Mouse (Mus musculus) stomach, postnatal 0 days (tissue): ENCODE results near the gene Eif4g2.

ENCODE experiments used
- CTCF ChIP-seq: IDR thresholded peaks from 2 replicates; pipeline ENCODE4 v1.5.1; 2016; ENCODE audit warnings: antibody characterized with exemption, low read depth, mild to moderate bottlenecking, moderate library complexity
- EP300 ChIP-seq: optimal IDR thresholded peaks from 2 replicates; pipeline ENCODE3; 2016; ENCODE audit warnings: antibody characterized with exemption

DNA sequence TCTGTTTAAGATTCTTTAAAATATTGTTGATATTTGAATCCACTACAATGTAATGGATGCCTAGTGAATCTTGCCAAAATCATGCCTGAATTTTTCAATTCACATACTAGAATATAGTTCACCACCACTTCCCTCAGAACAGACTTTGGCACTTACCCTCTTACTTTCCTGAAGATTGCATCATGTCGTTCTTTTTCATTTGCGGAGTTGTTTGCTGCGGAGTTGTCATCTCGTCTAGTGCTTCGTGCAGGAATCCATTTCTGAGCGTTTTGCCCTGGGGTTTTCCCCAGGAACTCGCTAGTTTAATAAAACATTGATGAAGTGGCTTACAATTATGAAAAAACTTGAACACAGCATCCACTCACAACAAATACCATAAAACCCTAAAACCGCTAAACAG is 2.8 kb downstream of the Eif4g2 start:
- no peak for TF ChIP-seq CTCF
- no peak for TF ChIP-seq EP300
